Mouse (Mus musculus): Measurements from ENCODE around the gene Tjp3. TPM values are rescaled to one million over a fixed set of nuclear protein-coding genes. Genes with fewer than 3 reads are reported as not detected.
A peak's percentile ranks its signal among the peaks of the same experiment; 100 is the strongest.

The Tjp3 gene
- polyA plus RNA-seq, 1 experiment from 2014 or later, result 47.0 TPM

GRCm38 (mm10) chr10:81316338-81317060, 25.1 kb upstream of the Tjp3 start:
- peak overlapping the region; percentile 28 for H3K4me3 ChIP-seq (replicated peaks)
- no peak overlapping the region for H3K27ac ChIP-seq
- H3K9me3 ChIP-seq, result no peaks in the 10 kb centered on the region
- H3K27me3 ChIP-seq (replicated peaks), result no peaks in the 10 kb centered on the region
- ATAC-seq, result no peak
- peaks cover 33% of the 10 kb centered on the region for H3K4me1 ChIP-seq (replicated peaks)
- H3K4me2 ChIP-seq (replicated peaks), result peak overlapping the region; percentile 69
- 57% methylated on average over 16 of the region's 16 CpGs for WGBS
- H3K9ac ChIP-seq, result peak overlapping the region; percentile 43
- peaks cover 42% of the 10 kb centered on the region for H3K36me3 ChIP-seq

- H3K27ac ChIP-seq, result no peak overlapping the region
- ATAC-seq, result no peak
These were observed 24.2 kb upstream of the Tjp3 start for GRCm38 (mm10) chr10:81315587-81315986.

GRCm38 (mm10) chr10:81314201-81314600, 22.8 kb upstream of the Tjp3 start:
- no peaks in the 10 kb centered on the region for H3K27me3 ChIP-seq (replicated peaks)
- peaks cover 26% of the 10 kb centered on the region for H3K4me1 ChIP-seq (replicated peaks)
- no peak overlapping the region for H3K4me3 ChIP-seq (replicated peaks)
- no peak for ATAC-seq
- no peak overlapping the region for H3K4me2 ChIP-seq (replicated peaks)
- H3K9ac ChIP-seq, result no peak overlapping the region
- H3K36me3 ChIP-seq, result peaks cover 65% of the 10 kb centered on the region
- H3K27ac ChIP-seq, result no peak overlapping the region
- H3K9me3 ChIP-seq, result no peaks in the 10 kb centered on the region
- WGBS, result 74% methylated on average over 7 of the region's 7 CpGs

More at GRCm38 (mm10) chr10:81315587-81315986, 24.2 kb upstream of the Tjp3 start:
- H3K36me3 ChIP-seq, result peaks cover 51% of the 10 kb centered on the region
- peaks cover 33% of the 10 kb centered on the region for H3K4me1 ChIP-seq (replicated peaks)
- no peaks in the 10 kb centered on the region for H3K27me3 ChIP-seq (replicated peaks)
- H3K9me3 ChIP-seq, result no peaks in the 10 kb centered on the region
- no peak overlapping the region for H3K4me3 ChIP-seq (replicated peaks)
- 94% methylated on average over 16 of the region's 16 CpGs for WGBS
- no peak overlapping the region for H3K4me2 ChIP-seq (replicated peaks)
- H3K9ac ChIP-seq, result no peak overlapping the region

DNA sequence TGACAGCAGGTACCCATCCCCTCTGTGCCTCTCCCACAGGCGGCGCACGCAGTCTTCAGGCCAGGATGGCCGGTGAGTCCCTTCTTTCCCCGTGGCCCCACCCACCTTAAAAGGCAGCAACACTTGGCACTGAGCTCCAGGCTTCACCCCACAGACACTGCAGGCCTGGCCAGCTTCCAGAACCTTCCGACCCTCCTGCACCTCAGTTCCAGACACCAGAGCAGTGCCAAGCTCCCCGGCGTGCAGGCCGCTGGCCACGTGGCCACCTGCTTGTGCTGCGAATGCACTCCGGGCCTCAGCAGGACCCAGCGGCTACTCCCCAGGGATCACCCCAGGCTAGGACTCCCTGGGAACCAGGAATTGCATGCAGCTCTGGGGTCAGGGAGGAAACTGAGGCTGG, 22.2 kb upstream of the Tjp3 start:
- ATAC-seq, result no peak
- peaks cover 70% of the 10 kb centered on the region for H3K36me3 ChIP-seq
- no peaks in the 10 kb centered on the region for H3K9me3 ChIP-seq
- peaks cover 20% of the 10 kb centered on the region for H3K4me1 ChIP-seq (replicated peaks)
- H3K27ac ChIP-seq, result no peak overlapping the region
- no peak overlapping the region for H3K4me2 ChIP-seq (replicated peaks)
- no peak overlapping the region for H3K9ac ChIP-seq
- WGBS, result 95% methylated on average over 13 of the region's 13 CpGs
- no peak overlapping the region for H3K4me3 ChIP-seq (replicated peaks)
- H3K27me3 ChIP-seq (replicated peaks), result no peaks in the 10 kb centered on the region

DNA sequence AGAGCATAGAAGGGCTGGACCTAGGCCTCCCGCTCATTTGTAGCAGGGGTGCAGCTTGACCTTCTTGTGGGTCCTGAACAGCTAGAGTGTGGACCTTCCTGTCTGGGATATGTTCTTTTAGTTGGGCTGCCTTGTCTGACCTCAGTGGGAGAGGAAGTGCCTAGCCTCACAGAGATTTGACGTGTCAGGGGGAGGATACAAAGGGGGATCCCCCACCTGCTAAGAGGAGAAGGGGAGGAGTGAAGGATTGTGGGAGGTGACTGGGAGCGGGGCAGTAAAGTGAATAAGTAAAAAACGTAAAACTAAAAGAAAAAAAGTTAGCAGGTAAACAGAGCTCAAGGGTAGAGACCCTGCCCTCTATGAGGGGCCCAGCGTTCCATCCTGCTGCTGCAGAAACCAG, 18.2 kb upstream of the Tjp3 start:
- no peaks in the 10 kb centered on the region for H3K9me3 ChIP-seq
- peaks cover 81% of the 10 kb centered on the region for H3K36me3 ChIP-seq
- no peaks in the 10 kb centered on the region for H3K4me1 ChIP-seq (replicated peaks)
- H3K4me3 ChIP-seq (replicated peaks), result no peak overlapping the region
- H3K27ac ChIP-seq, result no peak overlapping the region
- ATAC-seq, result no peak
- H3K9ac ChIP-seq, result no peak overlapping the region
- H3K4me2 ChIP-seq (replicated peaks), result no peak overlapping the region
- no peaks in the 10 kb centered on the region for H3K27me3 ChIP-seq (replicated peaks)
- WGBS, result 78% methylated on average over 5 of the region's 5 CpGs

- H3K36me3 ChIP-seq, result peaks cover 61% of the 10 kb centered on the region
- WGBS, result 92% methylated on average over 21 of the region's 21 CpGs
- H3K4me2 ChIP-seq (replicated peaks), result no peak overlapping the region
- no peaks in the 10 kb centered on the region for H3K27me3 ChIP-seq (replicated peaks)
- no peak overlapping the region for H3K27ac ChIP-seq
- peaks cover 24% of the 10 kb centered on the region for H3K4me1 ChIP-seq (replicated peaks)
- no peak for ATAC-seq
- H3K9me3 ChIP-seq, result no peaks in the 10 kb centered on the region
- H3K9ac ChIP-seq, result no peak overlapping the region
- H3K4me3 ChIP-seq (replicated peaks), result no peak overlapping the region
These were observed 15.7 kb upstream of the Tjp3 start for GRCm38 (mm10) chr10:81306837-81307682.

DNA sequence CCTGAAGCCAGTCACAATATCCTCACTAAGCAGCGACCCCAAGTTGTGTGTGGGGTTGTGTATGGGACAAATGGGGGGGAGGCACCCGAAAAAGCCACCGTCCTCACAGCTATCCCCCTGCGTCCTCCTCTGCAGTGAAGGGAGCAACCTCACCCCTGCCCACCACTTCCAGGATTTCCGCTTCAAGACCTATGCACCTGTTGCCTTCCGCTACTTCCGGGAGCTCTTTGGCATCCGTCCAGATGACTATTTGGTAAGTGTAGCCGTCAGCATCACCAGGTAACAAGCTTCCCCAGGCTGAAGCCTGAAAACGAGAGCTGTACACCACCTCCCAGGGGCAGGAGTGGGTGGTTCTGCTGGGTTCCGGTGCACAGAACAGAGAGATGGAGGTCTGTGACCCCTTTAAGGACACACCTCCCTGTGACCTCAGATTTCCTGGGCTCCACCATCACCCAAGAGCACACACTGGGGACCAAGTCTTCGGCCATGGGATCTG, 14.8 kb upstream of the Tjp3 start:
- ATAC-seq, result no peak
- 93% methylated on average over 12 of the region's 12 CpGs for WGBS
- no peak overlapping the region for H3K4me3 ChIP-seq (replicated peaks)
- no peak overlapping the region for H3K4me2 ChIP-seq (replicated peaks)
- H3K36me3 ChIP-seq, result peaks cover 54% of the 10 kb centered on the region
- no peak overlapping the region for H3K27ac ChIP-seq
- no peaks in the 10 kb centered on the region for H3K27me3 ChIP-seq (replicated peaks)
- H3K9ac ChIP-seq, result no peak overlapping the region
- H3K4me1 ChIP-seq (replicated peaks), result peaks cover 28% of the 10 kb centered on the region
- H3K9me3 ChIP-seq, result no peaks in the 10 kb centered on the region

DNA sequence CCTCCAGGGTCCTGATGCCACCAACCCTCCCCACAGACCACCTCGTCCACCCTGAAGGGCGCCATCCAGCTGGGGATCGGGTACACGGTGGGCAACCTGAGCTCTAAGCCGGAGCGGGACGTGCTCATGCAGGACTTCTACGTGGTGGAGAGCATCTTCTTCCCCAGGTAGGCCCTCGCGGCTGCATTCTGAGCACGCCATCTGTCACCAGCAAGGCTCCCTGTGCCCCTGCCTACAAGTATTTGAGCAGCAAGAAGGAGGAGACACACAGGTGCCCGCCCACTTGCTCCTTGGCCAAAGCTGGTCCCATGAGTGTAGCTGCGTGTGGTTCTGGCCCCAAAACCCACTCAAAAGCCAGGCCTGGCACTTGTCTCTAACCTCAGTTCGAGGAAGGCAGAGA, 14.3 kb upstream of the Tjp3 start:
- Histone ChIP-seq H3K27ac (no peak overlapping the region), H3K4me3 (replicated peaks) (no peak overlapping the region), H3K27me3 (replicated peaks) (no peaks in the 10 kb centered on the region), H3K9ac (no peak overlapping the region), H3K9me3 (no peaks in the 10 kb centered on the region), H3K4me2 (replicated peaks) (no peak overlapping the region), H3K36me3 (peaks cover 48% of the 10 kb centered on the region), H3K4me1 (replicated peaks) (peaks cover 32% of the 10 kb centered on the region)
- WGBS, result 94% methylated on average over 14 of the region's 14 CpGs
- no peak for ATAC-seq

DNA sequence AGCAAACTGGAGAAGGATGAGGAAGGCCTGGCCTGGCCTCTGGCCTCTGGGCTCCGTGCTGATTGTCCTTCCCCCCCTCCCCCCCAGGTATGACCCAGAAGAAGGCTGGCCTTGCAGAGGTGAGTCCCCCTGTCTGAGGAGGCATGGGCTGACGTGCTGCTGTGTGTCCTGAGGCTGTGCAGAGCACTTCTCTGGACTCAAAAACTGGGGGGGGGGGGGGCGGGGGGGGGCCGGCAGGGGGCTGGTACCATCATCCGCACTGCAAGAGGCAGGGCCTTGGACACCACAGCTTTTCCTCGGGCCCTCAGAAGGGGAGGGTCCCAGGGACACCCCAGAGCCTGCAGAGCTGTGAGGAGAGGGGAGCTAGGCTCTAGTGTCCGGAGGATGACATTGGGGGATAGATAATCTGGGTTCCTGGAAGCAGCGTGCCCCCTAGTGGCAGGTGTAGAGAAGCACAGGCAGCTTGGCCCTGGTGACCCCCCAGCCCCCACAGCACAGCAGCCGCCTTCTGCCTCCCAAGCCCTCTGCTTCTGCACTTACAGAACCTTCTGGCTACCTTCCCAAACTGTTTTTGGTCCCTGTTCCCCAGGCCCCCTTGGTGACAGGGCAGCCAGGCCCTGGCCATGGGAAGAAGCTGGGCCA, 13.3 kb upstream of the Tjp3 start:
- no peak for ATAC-seq
- 21% methylated on average over 8 of the region's 9 CpGs for WGBS

GRCm38 (mm10) chr10:81303761-81304160, 12.4 kb upstream of the Tjp3 start:
- Histone ChIP-seq H3K9me3 (no peaks in the 10 kb centered on the region), H3K9ac (peak overlapping the region; percentile 18; the same call in 1 of the 2 replicates), H3K36me3 (peaks cover 29% of the 10 kb centered on the region), H3K4me1 (replicated peaks) (peaks cover 47% of the 10 kb centered on the region), H3K27ac (no peak overlapping the region), H3K4me3 (replicated peaks) (no peak overlapping the region), H3K27me3 (replicated peaks) (no peaks in the 10 kb centered on the region), H3K4me2 (replicated peaks) (no peak overlapping the region)
- no peak for ATAC-seq
- WGBS, result 68% methylated on average over 7 of the region's 7 CpGs

More for the DNA sequence above, 13.3 kb upstream of the Tjp3 start:
- no peak overlapping the region for H3K4me2 ChIP-seq (replicated peaks)
- H3K4me3 ChIP-seq (replicated peaks), result no peak overlapping the region
- peaks cover 39% of the 10 kb centered on the region for H3K36me3 ChIP-seq
- H3K4me1 ChIP-seq (replicated peaks), result peaks cover 41% of the 10 kb centered on the region
- no peak overlapping the region for H3K9ac ChIP-seq
- no peaks in the 10 kb centered on the region for H3K27me3 ChIP-seq (replicated peaks)
- H3K9me3 ChIP-seq, result no peaks in the 10 kb centered on the region
- H3K27ac ChIP-seq, result no peak overlapping the region

DNA sequence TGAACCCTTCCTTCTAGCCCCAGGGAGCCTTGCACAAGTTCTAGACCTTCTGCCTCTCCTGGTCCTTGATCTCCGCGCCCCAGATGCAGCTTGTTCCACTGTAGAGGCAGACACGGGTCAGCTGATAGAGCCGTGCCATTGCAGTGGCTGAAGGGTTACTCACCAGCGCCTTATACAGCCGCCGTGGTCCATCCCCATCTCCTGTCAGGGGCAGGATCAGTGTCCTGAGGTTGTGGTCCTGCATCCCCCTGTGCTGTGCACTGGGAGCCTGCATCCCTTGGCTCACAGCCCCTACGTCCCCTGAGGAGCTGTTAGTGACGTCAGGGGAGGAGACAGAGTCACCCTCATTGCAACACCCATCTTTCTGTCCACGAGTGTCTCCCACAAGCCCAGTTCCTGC, 11.9 kb upstream of the Tjp3 start:
- Histone ChIP-seq H3K9me3 (no peaks in the 10 kb centered on the region), H3K4me3 (replicated peaks) (no peak overlapping the region), H3K27me3 (replicated peaks) (no peaks in the 10 kb centered on the region), H3K36me3 (peaks cover 27% of the 10 kb centered on the region), H3K27ac (peak overlapping the region; percentile 57), H3K4me1 (replicated peaks) (peaks cover 48% of the 10 kb centered on the region), H3K4me2 (replicated peaks) (peak overlapping the region; percentile 43), H3K9ac (peak overlapping the region; percentile 18)
- ATAC-seq, result 0 out of 2 replicates have a peak, but pooled peaks have one; percentile 1
- 69% methylated on average over 10 of the region's 10 CpGs for WGBS

DNA sequence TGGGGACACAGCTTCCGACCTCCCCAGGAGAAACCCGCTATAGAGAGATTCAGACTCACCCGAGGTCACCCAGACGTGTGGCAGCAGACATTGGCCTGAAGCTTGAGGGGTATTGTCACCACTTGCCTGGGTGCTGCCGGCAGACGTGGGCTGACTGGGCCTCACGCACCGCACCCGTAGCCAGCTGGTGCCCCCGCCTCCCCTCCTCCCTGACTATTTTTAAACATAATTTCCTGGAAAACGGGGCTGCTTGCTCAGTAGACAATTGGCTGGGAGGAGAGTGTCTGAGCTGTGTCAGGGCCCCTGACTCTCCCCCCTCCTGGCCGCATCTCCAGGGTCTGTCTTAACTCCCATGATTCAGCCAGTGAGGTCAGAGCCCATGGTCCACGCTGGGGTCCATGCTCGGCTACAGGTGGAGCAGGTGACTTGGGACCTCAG, 11.4 kb upstream of the Tjp3 start:
- H3K4me3 ChIP-seq (replicated peaks), result no peak overlapping the region
- H3K4me1 ChIP-seq (replicated peaks), result peaks cover 53% of the 10 kb centered on the region
- peaks cover 23% of the 10 kb centered on the region for H3K36me3 ChIP-seq
- ATAC-seq, result peak; percentile 30
- WGBS, result 27% methylated on average over 14 of the region's 14 CpGs
- H3K4me2 ChIP-seq (replicated peaks), result peak overlapping the region; percentile 43
- no peaks in the 10 kb centered on the region for H3K9me3 ChIP-seq
- no peaks in the 10 kb centered on the region for H3K27me3 ChIP-seq (replicated peaks)
- H3K27ac ChIP-seq, result peak overlapping the region; percentile 57
- peak overlapping the region; percentile 18 for H3K9ac ChIP-seq
